Mouse (Mus musculus) kidney, postnatal 10 days (tissue): ENCODE measurements around the gene A430078G23Rik.

ENCODE experiments used
- DNase-seq: peaks from one replicate; pipeline ENCODE4 v3.0.0; 2021; ENCODE audit warnings: mixed read lengths

The A430078G23Rik gene

GRCm38 (mm10) chr8:3414639-3415190 lies 61.5 kb downstream of the A430078G23Rik start:
- no peak for DNase-seq

GRCm38 (mm10) chr8:3415259-3415658 lies 62.0 kb downstream of the A430078G23Rik start:
- no peak for DNase-seq

- DNase-seq = no peak
Observed at GRCm38 (mm10) chr8:3415661-3416060, 62.4 kb downstream of the A430078G23Rik start.

- no peak for DNase-seq
Observed at GRCm38 (mm10) chr8:3416846-3417245, 63.6 kb downstream of the A430078G23Rik start.

- no peak for DNase-seq
Observed at GRCm38 (mm10) chr8:3417455-3417854, 64.2 kb downstream of the A430078G23Rik start.

- DNase-seq = no peak
Observed at GRCm38 (mm10) chr8:3418101-3418500, 64.9 kb downstream of the A430078G23Rik start.

GRCm38 (mm10) chr8:3420105-3420706 lies 67.0 kb downstream of the A430078G23Rik start:
- DNase-seq = no peak

- DNase-seq = no peak
Observed at GRCm38 (mm10) chr8:3421507-3421906, 68.3 kb downstream of the A430078G23Rik start.

- no peak for DNase-seq
Observed at GRCm38 (mm10) chr8:3425217-3425616, 72.0 kb downstream of the A430078G23Rik start.

- no peak for DNase-seq
Observed at GRCm38 (mm10) chr8:3426211-3426610, 73.0 kb downstream of the A430078G23Rik start.

GRCm38 (mm10) chr8:3428426-3428825 lies 75.2 kb downstream of the A430078G23Rik start:
- no peak for DNase-seq

GRCm38 (mm10) chr8:3429966-3430365 lies 76.8 kb downstream of the A430078G23Rik start:
- peak; percentile 75 for DNase-seq

GRCm38 (mm10) chr8:3431113-3431512 lies 77.9 kb downstream of the A430078G23Rik start:
- DNase-seq = no peak

GRCm38 (mm10) chr8:3436492-3436891 lies 83.3 kb downstream of the A430078G23Rik start:
- DNase-seq = no peak

- peak; percentile 32 for DNase-seq
Observed at GRCm38 (mm10) chr8:3439510-3439909, 86.3 kb downstream of the A430078G23Rik start.
